Mouse (Mus musculus) ovary, adult 2 months (tissue): ENCODE data around the gene Gbp4. TPM values are rescaled to one million over a fixed set of nuclear protein-coding genes. Genes with fewer than 3 reads are reported as not detected.

Experiments used
- polyA plus RNA-seq: library from polyadenylated mRNA; depleted of rRNA; stranded (reverse); fragments of >200 nt; gene quantifications from 2 replicates; pipeline ENCODE4 v1.2.3, GENCODE M21; 2012; rRNA removed

Gene Gbp4
- 9.6 and 11.5 TPM in 2 replicates for polyA plus RNA-seq

DNA sequence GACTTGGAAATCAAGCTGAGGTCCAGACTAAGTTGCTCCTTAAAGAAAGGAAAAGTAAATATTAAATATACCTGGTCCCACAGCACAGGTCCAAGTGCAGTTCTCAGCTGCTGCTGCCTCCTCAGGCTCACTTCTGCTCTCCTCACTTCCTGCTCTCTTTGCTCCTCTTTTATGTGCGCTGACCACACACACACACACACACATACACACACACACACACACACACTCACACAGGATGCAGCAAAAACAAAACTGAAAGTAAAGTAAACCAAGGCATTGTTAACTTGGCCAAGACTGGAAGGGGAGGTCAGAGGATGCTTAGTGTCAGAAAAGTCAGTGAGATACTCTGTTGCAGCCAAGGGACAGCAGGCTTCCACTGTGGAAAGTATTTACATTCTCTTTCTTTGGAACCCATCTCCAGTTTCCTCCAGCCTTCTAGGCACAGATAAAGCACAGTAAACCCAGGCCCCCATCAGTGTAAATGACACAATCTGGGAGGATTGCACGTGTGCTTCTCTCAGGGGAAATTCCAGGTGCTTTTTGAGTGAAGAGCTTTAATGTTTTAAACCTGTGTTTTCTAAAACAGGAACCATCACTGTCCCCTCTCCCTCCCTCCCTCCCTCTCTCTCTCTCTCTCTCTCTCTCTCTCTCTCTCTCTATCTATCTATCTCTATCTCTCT, at the start of gene Gbp4, which contains the start of the genes Gbp9 and Gbp8:
Gbp4 (minus strand) TSS at position 178 of the 680 bp plus-strand sequence.
Gbp9 (minus strand) TSS at position 131 of the 680 bp plus-strand sequence.
Gbp8 (minus strand) TSS at position 132 of the 680 bp plus-strand sequence.

Other genes starting within 250 kb of the Gbp4 start
- gene Abcg3, start 156.9 kb downstream of the Gbp4 start, polyA plus RNA-seq, result 0.21 and 0.25 TPM in 2 replicates
- 3.3 and 4.2 TPM in 2 replicates for gene Gbp9, start within 50 bp of the Gbp4 start, polyA plus RNA-seq
- gene Gbp8, start within 50 bp of the Gbp4 start, polyA plus RNA-seq, result 4.5 and 6.0 TPM in 2 replicates
- 0.15 and 0.56 TPM in 2 replicates for gene Gbp10, start 99.9 kb upstream of the Gbp4 start, polyA plus RNA-seq
- 0.78 and 1.1 TPM in 2 replicates for gene Gm43302, start 154.1 kb upstream of the Gbp4 start, polyA plus RNA-seq
- 3.1 and 3.4 TPM in 2 replicates for gene Gbp6, start 154.1 kb upstream of the Gbp4 start, polyA plus RNA-seq